ENCODE assay signal across 15 mouse cellular contexts in the genomic region with DNA sequence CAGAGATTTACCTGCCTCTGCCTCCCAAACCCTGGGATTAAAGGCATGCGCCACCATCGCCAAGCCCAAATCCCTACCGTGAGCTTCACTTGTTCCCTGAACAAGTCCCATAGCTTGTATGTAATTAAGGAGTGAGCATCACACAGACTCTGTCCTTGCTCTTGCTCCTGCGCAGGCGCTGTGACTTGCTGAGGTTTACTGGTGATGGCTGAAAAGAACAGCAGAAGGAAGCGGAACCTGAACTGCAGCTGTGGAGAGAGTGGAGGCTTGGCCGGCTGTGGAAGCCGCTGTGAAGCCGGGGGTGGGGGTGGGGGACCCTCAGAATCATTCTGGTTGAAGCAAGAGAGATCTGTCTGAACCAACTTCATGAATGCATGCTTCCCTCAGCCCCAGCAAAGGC.
"Had no signal": no experiment of that assay in that cellular context is flagged by ENCODE, and none has a peak within 500 bp of the region (broad histone marks: within the 10 kb centered on the region; RNA-seq: fewer than 3 reads in every experiment).

No protein-coding gene starts in this region.

- H3K4me3 ChIP-seq: midbrain, embryonic 13.5 days; midbrain, embryonic 15.5 days; neural tube, embryonic 12.5 days had no signal

- H3K9me3 ChIP-seq: midbrain, embryonic 13.5 days; midbrain, embryonic 15.5 days; neural tube, embryonic 12.5 days had no signal

- H3K27me3 ChIP-seq: midbrain, embryonic 13.5 days; midbrain, embryonic 15.5 days; neural tube, embryonic 12.5 days had no signal

- H3K9ac ChIP-seq: lung, embryonic 14.5 days; midbrain, embryonic 13.5 days; midbrain, embryonic 15.5 days; neural tube, embryonic 12.5 days had no signal

- H3K27ac ChIP-seq: midbrain, embryonic 13.5 days; midbrain, embryonic 15.5 days; neural tube, embryonic 12.5 days had no signal

- H3K4me2 ChIP-seq: lung, embryonic 14.5 days; midbrain, embryonic 11.5 days; midbrain, embryonic 13.5 days; midbrain, embryonic 15.5 days; neural tube, embryonic 12.5 days had no signal

- DNase-seq: lung, adult 18-20 months; lung, embryonic 14.5 days; lung, postnatal 10 days; lung, postnatal 4 days; right cerebral cortex, adult 18-20 months; right cerebral cortex, postnatal 25 days; right cerebral cortex, postnatal 4 days; spleen, adult 18-20 months; thymus, adult 18-20 months; thymus, postnatal 14 days; thymus, postnatal 36 days had no signal

- ATAC-seq: midbrain, embryonic 13.5 days; midbrain, embryonic 15.5 days had no signal

- H3K4me1 ChIP-seq: midbrain, embryonic 13.5 days; midbrain, embryonic 15.5 days; neural tube, embryonic 12.5 days had no signal

- H3K36me3 ChIP-seq: midbrain, embryonic 13.5 days; midbrain, embryonic 15.5 days; neural tube, embryonic 12.5 days had no signal
